Mouse (Mus musculus): ENCODE results near the gene Platr17.

GRCm38 (mm10) chr17:33909869-33910250 is 4.9 kb downstream of the Platr17 start:
- no peak for TF ChIP-seq CTCF (IDR thresholded peaks at IDR 0.05; ENCODE audit: borderline replicate concordance, extremely low read depth, insufficient read depth, insufficient read length)
- no peak for TF ChIP-seq POLR2A (IDR thresholded peaks at IDR 0.05; ENCODE audit: borderline replicate concordance, extremely low read depth, insufficient read depth, insufficient read length, poor library complexity, severe bottlenecking)
